25 mouse cellular contexts compared by ENCODE assay signal in genomic region chr19:58629351-58629773, GRCm38 (mm10). TPM values are rescaled to one million over a fixed set of nuclear protein-coding genes. Genes with fewer than 3 reads are reported as not detected.
"Had no signal": no experiment of that assay in that cellular context is flagged by ENCODE, and none has a peak within 500 bp of the region (broad histone marks: within the 10 kb centered on the region; RNA-seq: fewer than 3 reads in every experiment).

No protein-coding gene starts in this region.

- H3K4me2 ChIP-seq: liver, embryonic 13.5 days; midbrain, embryonic 11.5 days; stomach, embryonic 15.5 days had no signal

- H3K36me3 ChIP-seq: liver, embryonic 13.5 days; stomach, embryonic 15.5 days had no signal

- H3K9ac ChIP-seq: liver, embryonic 13.5 days; stomach, embryonic 15.5 days had no signal

- H3K4me1 ChIP-seq: liver, embryonic 13.5 days; stomach, embryonic 15.5 days had no signal

- H3K27me3 ChIP-seq: liver, embryonic 13.5 days; stomach, embryonic 15.5 days had no signal

- H3K4me3 ChIP-seq: left cerebral cortex, adult 2 months; liver, embryonic 13.5 days; stomach, embryonic 15.5 days had no signal

- H3K9me3 ChIP-seq: liver, embryonic 13.5 days; stomach, embryonic 15.5 days had no signal

- DNase-seq: kidney, postnatal 25 days; layer of hippocampus, postnatal 36 days; liver, embryonic 13.5 days; lung, adult 2 months; lung, postnatal 14 days; lung, postnatal 4 days; midbrain, embryonic 14.5 days; right cerebral cortex, postnatal 4 days; spleen, adult 18-20 months; thymus, adult 18-20 months; thymus, postnatal 14 days; thymus, postnatal 4 days had no signal

- H3K27ac ChIP-seq: kidney, postnatal 0 days; left cerebral cortex, adult 2 months; liver, embryonic 13.5 days; stomach, embryonic 15.5 days had no signal

RNA-seq across cellular contexts. Expression of gene Pnlip, which starts 22.9 kb away (rescaled TPM):
- total RNA-seq: megakaryocyte progenitor cell, adult 5-6 weeks; megakaryocyte-erythroid progenitor cell, adult 5-6 weeks; midbrain, postnatal 0 days had no signal
- polyA plus RNA-seq: kidney, embryonic 14.5 days; kidney, postnatal 0 days; limb, embryonic 11.5 days; limb, embryonic 14.5 days; liver, adult 2 months; liver, embryonic 13.5 days; liver, embryonic 16.5 days; lung, embryonic 16.5 days; midbrain, embryonic 11.5 days; midbrain, embryonic 14.5 days had no signal
